Mouse (Mus musculus) spleen, postnatal 36 days (tissue): Measurements from ENCODE around the gene Iqch.

Experiments
- DNase-seq, 2 experiments: peaks; one replicate each; pipeline ENCODE4 v3.0.0; 2022; ENCODE audit warnings: low spot score in 2 of 2, mixed read lengths in 1 of 2

Iqch gene

DNA sequence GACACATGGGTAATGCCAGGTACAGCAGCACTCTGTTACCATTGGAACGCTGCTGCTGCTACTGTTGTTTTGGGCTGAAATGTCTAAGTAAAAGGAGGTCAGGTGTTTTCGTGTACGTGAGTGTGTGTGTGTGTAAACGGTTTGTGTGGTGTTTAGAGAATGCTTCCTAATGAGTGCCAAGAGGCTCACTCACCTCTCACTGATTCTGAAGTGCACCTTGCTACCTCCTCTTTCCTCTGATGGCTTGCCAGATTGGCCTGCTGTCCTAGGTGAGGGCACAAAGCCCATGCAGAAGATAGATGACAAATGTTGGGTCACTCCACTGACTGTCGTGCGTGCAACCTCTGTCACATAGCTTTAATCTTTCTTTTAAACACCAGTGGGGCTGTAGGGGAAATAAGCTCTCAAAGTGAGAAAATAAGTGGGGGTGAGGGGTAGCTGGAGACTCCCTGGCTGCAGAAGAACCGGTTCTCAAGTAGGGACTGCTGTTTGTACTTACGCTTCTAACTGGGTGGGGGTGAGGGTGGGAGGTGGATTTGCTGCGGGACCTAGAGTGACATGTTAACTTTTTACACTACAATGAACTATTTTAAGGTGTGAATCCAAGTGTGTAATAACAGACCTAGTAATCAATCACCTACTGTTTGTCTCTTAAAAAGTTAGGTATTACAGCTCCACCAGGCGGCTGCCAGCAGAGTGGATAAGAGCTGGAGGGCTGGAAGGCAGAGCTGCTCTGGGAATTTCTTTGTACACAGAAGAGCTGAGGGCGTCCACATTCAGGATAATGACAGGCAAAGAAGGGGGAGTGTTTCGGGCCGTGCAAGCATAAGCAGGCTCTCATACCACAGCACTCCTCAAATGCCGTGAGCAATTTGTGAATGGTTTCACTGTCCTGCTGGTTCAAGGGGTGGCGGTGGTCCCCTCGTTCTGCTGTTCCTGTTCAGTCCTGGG is 10.5 kb upstream of the Iqch start:
- DNase-seq, result no peak

DNA sequence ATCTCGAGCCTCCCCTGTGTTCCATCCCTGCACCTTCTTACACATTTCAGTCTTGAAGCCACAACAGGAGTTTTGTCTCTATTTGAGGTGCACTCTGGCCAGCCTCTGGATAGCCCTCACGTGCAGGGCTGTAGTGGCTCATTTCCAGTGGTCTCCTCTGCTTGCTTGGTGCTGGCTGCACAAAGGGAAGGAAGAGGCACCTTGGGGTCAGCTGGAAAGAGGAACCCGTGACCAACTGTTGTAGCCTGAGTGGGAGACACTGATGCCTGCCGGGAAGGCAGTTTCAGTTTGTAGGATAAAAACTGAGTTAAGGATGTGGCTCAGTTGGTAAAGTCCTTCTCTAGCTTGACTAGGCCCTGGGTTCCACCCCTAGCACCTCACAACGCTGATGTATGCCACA is 9.7 kb upstream of the Iqch start:
- no peak for DNase-seq

DNA sequence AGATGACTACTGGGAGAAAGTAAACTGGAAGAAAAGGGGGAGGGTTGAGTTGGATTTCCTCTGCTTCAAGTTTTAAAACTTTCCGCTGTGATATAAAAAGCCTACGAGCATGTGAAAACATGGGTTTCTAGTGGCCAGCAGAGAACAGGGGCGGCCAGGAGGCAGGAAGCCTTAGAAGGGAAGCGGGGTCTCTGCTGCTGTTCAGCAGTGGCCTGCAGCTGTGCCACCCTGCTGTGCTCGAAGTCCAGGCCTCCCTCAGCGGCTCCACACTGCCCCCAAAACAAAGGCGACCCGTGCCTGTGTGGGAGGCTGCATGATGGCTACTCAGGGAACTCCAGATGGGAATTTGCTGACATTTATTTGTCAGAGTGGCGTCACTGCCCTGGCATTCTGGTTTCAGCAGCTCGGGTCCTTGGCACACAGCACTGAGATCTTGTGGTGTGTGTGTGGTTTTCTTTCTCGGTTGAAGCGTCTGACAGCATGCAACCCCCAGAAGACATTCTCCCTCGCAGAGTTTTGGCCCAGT is 8.6 kb upstream of the Iqch start:
- DNase-seq, result no peak

DNA sequence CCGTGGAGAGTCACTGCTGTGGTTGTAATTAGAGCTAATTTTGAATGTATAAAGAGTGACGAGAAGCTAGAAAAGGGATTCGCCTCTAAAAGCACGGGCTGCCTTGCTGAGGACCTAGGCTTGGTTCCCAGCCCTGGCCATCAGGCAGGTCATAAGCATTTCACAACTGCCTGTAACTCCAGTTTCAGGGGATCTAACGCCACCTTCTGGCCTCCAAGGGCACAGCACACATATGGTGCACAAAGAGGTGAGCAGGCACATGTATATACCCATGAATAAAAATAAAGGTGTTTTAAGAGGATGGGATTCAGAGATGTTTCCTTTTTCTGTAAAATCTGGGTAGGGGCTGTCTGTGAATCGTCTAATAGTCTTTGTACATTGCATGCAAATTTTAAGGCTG is 7.9 kb upstream of the Iqch start:
- no peak for DNase-seq

DNA sequence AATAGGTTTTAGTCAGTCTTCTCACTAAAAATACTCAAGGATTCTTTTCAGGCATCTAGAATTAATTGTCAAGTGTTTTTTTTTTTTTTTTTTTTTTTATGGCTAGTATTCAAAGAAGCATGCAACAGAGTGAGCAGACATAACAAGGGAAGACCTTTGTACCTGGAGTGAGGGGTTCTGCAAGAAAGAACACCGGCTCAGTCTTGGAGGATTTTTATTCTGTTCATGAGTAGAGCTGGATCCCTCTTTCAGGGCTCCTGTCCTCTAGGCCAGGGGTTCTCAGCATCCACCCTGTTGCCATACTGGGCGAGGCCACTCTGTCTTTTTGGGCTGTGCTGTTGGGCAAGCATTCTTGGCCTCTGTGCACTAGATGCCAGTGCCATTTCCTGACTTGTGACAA is 7.5 kb upstream of the Iqch start:
- DNase-seq, result no peak

DNA sequence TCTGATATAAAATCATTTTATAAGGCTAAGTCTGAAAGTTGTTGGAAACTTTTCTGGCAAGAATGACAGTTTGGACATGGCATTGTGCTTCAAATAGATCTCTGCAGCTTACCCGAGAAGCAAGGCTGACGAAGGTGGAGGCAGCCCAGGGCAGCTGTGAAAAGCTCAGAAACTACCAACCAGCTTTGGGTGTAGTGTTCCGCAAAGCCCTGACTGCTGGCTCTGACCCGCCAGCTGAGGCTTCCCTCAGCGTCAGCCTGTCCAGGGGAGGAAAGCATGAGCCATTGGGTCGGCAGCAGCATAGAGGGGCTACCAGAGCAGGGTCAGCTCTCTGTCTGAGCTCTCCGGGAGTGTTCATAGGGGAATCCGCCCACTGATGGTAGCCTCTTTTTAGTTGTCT is 7.0 kb upstream of the Iqch start:
- no peak for DNase-seq

DNA sequence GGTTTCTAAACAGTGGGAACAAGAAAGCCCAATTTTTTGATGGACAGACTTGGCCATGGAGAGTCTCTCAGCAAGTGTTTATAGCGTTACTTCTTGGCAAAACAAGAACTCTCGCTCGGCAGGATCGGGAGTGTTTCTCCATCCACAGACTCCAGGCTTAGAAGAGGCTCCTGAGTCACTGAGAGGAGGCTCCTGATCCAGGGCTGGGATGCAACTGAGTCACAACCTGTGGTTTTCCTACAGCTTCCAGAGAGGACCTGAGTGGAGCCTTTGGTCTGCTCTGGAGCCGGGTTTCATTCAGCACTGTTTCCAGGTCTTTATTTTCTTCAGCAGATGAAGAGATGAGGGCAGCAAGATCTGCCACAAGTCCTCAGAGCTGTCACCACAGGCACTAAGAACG is 5.7 kb upstream of the Iqch start:
- DNase-seq, result no peak

DNA sequence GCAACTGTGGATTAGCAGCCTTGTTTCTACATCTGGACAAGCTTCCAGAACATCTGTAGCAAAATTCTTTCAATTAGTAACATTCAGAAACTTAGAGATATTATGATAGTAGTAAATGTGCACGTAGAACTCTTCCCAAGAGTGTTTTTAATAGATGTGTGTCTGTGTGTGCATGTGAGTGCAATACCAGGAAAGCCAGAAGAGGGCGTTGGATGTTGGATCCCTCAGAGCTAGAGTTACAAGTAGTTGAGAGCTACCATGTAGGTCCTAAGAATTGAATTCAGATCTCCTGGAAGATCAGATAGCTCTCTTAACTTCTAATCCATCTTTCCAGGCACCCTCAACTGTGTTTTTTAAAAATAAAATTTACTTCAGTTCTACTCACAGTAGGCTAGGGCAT is 4.3 kb upstream of the Iqch start:
- DNase-seq, result no peak

DNA sequence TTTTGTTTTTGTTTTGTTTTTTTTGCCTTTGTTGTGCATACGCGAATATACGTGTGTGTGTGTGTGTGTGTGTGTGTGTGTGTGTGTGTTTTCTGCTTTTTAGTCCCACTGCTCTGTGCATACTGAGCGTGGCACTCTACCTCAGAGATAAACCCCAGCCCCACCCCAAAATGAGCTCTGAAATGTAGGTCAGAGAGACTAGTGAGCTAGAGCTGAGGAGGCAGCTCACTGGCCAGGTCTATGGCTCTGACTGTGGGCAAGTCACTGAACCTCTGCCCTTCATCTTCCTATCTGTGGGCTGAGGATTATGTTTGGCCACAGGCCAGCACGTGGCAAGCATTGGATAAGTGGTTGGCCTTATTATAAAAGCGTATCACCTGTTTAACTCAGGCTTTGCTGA is 1.6 kb upstream of the Iqch start:
- DNase-seq, result no peak

DNA sequence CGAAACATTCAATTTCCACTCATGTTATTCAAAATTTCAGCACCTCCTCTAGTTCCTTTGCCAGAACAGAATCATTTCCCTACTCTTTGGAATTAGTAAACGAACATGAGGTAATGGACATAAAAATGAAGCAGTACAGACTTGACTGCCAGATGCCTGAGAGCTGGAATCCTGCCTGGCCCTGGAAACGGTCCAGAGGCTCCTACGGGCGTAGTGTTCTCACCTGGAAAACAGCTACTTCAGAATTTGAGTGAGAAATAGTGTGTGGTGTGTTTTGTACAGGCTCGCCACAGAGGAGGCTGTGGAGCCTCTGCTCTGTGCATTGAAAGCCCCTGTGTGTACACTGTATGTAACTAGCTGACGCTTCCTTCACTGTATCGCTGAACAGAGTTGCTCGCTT is 5.6 kb downstream of the Iqch start:
- DNase-seq, result no peak

DNA sequence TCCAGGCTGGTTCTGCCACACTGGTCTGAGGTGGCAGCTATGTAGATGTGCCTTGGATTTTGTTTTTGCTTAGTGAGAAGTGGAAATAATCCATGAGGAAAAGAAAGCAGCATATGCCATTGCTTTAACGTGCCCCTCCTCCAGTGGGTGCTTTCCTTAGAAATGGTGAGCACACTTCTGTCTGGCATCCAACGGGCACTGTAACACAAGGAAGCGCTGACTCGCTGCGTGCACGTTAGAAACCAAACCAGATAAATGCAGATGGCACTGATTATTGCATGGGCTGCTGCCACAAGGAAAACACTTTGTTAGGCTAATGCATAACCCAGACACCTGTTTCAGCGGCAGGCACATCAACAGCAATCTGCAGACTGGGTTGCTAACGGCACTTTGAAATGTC is 6.6 kb downstream of the Iqch start:
- DNase-seq, result no peak

DNA sequence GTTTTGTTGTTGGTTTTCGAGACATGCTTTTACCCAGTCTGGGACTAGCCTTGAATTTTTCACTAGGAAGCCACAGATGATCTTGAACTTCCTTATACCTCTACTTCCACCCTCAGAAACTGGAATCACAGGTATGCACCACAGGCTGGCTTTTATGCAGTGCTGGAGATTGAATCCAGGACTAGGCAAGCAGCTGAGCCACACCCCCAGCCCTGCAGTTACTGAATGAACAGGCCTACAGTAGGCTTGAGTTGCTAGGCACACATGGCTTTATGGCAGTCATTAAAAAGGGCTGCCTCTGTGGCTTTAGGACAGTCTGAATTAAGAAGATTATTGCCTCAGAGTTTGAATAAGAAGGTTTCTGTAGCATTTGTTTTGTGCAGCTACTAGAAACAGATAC is 7.3 kb downstream of the Iqch start:
- DNase-seq, result no peak

DNA sequence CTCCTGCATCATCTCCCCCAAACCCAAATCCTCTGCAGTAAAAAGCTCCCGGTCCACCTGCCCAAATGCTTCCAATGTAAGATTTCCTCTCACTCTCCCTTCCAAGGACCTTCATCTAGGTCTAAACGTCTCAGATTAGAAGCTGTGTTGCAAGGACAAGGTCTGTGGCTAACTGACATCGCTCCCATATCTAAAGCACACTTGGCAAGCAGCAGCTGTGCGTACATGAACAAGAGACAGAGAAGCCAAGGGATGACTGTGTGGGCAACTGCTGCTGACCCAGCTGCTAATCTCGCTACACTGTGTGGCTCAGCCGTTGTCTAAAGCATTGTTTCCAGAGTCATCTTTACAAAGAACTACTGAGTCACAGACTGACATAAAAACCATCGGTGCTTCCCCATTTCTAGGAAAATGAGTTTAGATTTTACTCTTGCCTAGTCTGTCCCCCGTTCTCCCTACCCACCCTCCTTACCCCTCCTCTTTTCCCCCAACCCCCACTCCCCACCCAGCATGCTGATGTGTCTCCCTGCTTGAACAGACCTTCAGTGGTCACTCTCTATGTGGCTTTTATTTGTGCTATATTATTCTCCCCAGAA is 10.5 kb downstream of the Iqch start:
- no peak for DNase-seq

DNA sequence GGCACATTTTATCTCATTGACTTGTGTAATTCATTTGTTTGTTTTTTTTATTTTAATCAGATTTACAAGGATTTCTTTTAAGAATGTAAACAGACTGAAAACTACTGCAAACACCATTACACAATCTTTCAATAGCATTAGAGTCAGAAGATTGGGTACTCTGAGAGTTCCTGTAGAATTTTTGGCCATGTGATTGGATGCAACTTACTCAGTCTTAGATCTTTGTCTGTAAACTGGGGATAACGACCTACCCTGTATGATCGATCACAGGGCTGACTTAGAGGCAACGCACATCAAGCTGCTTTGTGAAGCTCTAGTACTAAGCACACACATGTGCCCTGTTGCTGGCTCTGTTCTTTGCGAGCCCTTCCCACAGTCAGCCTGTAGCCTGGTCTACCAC is 11.7 kb downstream of the Iqch start:
- DNase-seq, result no peak

DNA sequence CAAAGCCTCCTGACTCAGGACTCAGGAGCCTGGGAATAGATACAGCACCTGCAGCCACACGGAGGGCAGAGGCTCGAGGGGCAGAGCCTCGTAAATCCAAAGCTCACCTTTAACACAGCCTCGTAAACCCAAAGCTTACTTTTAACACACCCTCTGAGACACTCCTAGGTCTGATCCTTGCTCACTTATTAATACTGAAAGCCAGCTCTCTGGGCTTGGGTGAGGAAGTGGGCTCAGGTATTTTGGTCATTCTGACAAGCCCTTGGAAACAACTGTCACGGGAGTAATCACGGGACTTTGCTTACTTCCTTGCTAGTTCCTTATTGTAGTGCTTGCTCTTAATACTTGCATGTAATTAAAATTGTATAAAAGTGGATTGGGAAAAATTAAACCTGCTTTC is 13.1 kb downstream of the Iqch start:
- no peak for DNase-seq

DNA sequence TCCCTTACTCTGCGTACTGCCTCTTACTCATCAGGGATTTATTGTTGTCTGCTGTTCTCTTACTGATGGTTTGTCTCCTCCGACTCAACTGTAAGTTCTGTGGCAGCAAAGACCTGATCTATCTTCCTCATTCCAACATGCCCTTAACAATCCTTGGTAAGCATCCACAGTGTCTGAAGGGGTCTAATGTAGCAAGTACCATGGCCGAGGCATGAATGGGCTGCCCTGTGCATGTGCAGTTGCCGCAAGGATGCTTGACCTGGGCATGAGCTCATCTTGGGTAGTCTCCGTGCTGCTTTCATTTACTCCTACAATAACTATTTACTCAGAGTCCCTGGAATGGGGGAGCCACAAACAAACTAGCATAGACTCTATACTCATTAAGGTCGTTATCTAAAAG is 17.0 kb downstream of the Iqch start:
- no peak for DNase-seq

DNA sequence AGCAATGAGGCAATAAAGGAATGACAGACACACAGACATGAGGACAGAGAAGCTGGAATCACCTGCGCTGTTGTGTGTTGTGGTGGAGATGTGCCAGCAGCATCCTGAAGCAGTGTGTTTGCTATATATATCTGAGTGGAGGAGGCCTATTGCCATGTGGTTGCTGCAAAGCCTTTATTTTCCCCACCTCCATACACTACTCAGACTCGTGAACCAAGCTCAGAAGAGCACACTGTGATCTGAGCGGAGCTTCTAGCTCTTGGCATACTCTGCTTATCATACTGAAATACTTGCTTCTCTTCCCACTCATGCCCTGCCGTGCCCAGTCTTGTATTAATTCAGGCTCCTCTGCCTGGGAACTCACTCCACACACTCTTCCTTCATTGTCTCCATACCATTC is 20.5 kb downstream of the Iqch start:
- no peak for DNase-seq

DNA sequence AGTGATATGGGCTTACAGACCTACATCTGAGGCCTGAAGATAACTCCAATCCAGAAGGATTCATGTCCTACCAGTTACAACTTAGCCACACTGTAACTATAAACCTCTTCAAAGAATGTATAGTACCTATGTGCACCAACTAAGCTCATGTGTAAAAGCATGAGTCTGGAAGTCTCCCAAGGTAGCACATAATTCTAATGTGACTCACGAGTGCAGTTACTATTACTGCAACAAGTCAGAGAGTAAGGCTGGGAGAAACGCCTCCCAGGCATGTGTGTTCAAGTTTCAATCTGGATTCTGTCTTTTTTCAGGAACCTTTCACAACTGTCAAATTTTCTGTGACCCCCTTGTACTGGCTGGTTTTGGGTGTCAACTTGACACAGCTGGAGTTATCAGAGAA is 22.2 kb downstream of the Iqch start:
- DNase-seq, result no peak

DNA sequence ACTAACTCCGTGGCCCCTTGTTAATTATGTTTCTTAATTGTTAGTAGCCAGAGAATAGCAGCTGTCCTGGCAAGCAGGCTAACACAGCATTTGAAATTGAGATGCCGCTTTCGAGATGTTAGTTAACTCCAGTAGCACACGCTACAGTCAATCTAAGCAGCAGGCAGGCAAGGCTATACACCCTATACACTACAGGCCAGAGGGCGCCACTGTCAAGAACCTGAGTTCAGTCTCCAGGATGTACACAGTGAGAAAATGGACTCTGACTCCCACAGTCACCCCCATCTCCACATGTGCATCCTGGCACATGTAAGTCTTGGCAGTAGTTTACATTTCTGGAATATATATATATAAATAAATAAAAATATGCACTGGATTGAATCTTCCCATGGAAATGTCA is 22.6 kb downstream of the Iqch start:
- no peak for DNase-seq

DNA sequence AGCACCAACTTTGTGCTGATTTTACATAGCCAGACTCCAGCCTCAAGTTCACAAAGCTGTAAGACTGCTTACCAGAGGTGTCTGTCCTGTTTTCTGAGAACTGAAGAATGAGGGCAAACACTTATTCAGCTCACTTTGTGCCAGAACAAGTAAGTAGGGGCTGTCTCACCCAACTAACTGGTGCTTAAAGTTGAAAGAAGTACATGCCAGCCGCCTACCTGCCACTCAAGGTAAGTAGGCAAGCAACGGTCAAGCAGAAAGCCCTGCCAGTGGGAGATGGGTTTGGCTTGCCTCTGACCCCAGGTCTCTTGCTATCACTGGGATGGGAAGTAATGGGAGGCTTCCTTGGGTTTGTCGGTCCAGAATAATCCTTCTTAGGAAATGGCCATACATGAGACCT is 24.8 kb downstream of the Iqch start:
- DNase-seq, result no peak

DNA sequence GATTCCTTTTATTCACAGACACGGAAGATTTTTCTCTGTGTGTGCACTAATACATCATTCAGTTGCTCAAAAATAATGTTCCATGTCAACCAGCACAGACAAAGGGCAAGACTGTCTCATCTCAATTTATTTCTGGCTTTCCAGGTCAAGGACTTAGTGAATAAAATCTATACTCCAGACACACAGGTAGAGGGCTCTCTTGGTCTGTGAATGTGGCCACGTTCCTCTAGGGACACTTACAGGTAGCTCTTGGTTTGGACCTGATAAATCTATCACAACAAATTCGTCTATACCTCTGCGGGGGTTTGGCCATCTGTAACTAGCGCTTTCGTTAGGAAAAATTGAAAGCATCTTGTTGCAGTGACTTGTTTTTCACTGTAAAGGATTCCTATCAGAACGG is 29.4 kb downstream of the Iqch start:
- no peak for DNase-seq

DNA sequence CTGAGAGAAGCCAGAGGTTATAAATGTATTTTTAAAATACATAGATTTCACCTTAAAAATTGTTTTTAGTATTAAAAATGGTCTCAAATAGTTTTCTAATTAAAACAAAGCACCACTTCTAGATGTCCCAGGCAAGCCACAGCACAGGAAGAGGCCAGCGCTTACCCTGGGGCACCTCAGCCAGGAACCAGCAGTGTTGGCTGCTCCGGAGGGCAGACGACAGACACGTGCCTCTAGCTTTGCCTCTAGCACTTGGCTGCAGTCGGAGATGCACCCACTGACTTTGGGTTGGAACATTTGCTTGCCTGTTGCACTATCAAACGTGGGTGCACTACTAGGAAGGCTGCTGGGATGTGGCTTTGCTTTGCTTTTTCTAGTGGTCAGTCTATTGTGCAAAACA is 30.4 kb downstream of the Iqch start:
- no peak for DNase-seq

DNA sequence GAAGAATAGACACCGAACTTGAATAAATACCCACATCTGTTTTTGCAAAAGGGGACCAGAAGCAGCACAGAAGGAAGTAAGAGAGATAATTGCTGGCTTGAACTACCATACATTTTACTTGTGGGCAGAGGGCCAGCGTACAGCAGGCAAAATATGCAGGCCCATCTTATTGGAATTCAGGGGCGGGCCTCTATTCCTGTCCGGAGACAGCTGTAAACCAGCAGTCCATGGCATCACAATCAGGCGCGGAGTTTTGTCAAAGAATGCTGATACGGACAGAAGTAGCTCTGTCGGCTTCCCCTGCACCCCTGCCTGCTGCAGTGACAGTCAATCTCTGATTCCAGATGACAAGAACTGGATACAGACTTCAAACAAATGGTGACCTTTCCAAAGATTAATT is 33.5 kb downstream of the Iqch start:
- no peak for DNase-seq
